Mouse (Mus musculus) CH12.LX (cell line): ENCODE measurements around the gene Slc25a28. TPM values are rescaled to one million over a fixed set of nuclear protein-coding genes. Genes with fewer than 3 reads are reported as not detected.

Experiments used
- DNase-seq: peaks from one replicate; pipeline ENCODE4 v3.0.0-alpha.2; 2013; ENCODE audit errors: extremely low read depth
- H3K27ac ChIP-seq: 2 replicates; pipeline ENCODE4 v1.5.1; 2012; ENCODE audit warnings: low read depth, mild to moderate bottlenecking, control low read depth, moderate library complexity; ENCODE audit not compliant: insufficient read depth
- H3K27me3 ChIP-seq: replicated peaks from 2 replicates; pipeline ENCODE3; 2012; ENCODE audit warnings: inconsistent platforms
- H3K36me3 ChIP-seq, 2 experiments: replicated peaks in 1 of 2; 2 replicates each; pipeline versions ENCODE3 to v1.6.1; 2012; ENCODE audit warnings: inconsistent platforms in 1 of 2, low read length in 1 of 2, mild to moderate bottlenecking in 1 of 2, mixed read lengths in 1 of 2, moderate library complexity in 1 of 2; ENCODE audit not compliant: control insufficient read depth in 1 of 2, insufficient read depth in 1 of 2
- H3K4me1 ChIP-seq, 2 experiments: 2 replicates each; pipeline ENCODE4 v1.6.1; 2012; ENCODE audit warnings: inconsistent platforms in 1 of 2, moderate library complexity in 1 of 2; ENCODE audit not compliant: insufficient read depth in 2 of 2, control insufficient read depth in 1 of 2
- H3K4me2 ChIP-seq: 2 replicates; pipeline ENCODE4 v1.6.1; 2012; ENCODE audit warnings: low read depth, mild to moderate bottlenecking, control low read depth; ENCODE audit not compliant: poor library complexity, insufficient read depth, severe bottlenecking
- H3K4me3 ChIP-seq, 3 experiments: fragments of 150-350 bp in 1 of 3; sonication (generic) in 1 of 3; replicated peaks in 1 of 3; 2 replicates each; pipeline versions ENCODE3 to v1.5.1; 2011 to 2012; ENCODE audit warnings: low read depth in 2 of 3, low read length in 2 of 3, mild to moderate bottlenecking in 2 of 3, moderate library complexity in 2 of 3, control low read depth in 1 of 3, improper control_type of control experiment in 1 of 3, inconsistent platforms in 1 of 3, mixed read lengths in 1 of 3; ENCODE audit not compliant: poor library complexity in 1 of 3
- H3K79me2 ChIP-seq: replicated peaks from 2 replicates; pipeline ENCODE4 v1.6.1; 2012; ENCODE audit warnings: mild to moderate bottlenecking, moderate library complexity; ENCODE audit not compliant: control insufficient read depth, poor library complexity, insufficient read depth, severe bottlenecking; ENCODE audit errors: extremely low read depth
- H3K9ac ChIP-seq: 2 replicates; pipeline ENCODE4 v1.6.1; 2012; ENCODE audit warnings: low read depth, mild to moderate bottlenecking, control low read depth, moderate library complexity; ENCODE audit not compliant: insufficient read depth
- H3K9me3 ChIP-seq: replicated peaks from 2 replicates; pipeline ENCODE3; 2012; ENCODE audit warnings: low read length, inconsistent platforms, mixed read lengths
- CHD1 ChIP-seq: IDR thresholded peaks from 2 replicates; pipeline ENCODE4 v1.6.1; 2012; ENCODE audit warnings: low read depth, low read length, improper control_type of control experiment, inconsistent platforms
- CHD2 ChIP-seq: IDR thresholded peaks from 2 replicates; pipeline ENCODE4 v1.6.1; 2011; ENCODE audit warnings: low read length, improper control_type of control experiment
- CTCF ChIP-seq, 2 experiments: IDR thresholded peaks in 1 of 2; conservative IDR thresholded peaks in 1 of 2; 2 replicates each; pipeline ENCODE4 v1.5.1; 2011 to 2012; ENCODE audit warnings: low read depth in 2 of 2, low read length in 2 of 2, improper control_type of control experiment in 1 of 2, inconsistent platforms in 1 of 2, mild to moderate bottlenecking in 1 of 2, moderate library complexity in 1 of 2
- E2F4 ChIP-seq: IDR thresholded peaks from 2 replicates; pipeline ENCODE4 v1.6.1; 2011; ENCODE audit warnings: low read depth, low read length, improper control_type of control experiment; ENCODE audit not compliant: insufficient replicate concordance
- ELF1 ChIP-seq: IDR thresholded peaks from 2 replicates; pipeline ENCODE4 v1.6.1; 2014; ENCODE audit warnings: low read depth, mild to moderate bottlenecking, inconsistent platforms, low read length, improper control_type of control experiment
- EP300 ChIP-seq: IDR thresholded peaks from 2 replicates; pipeline ENCODE4 v1.6.1; 2011; ENCODE audit warnings: low read length, improper control_type of control experiment
- GABPA ChIP-seq: IDR thresholded peaks from 2 replicates; pipeline ENCODE4 v1.6.1; 2012; ENCODE audit warnings: low read depth, low read length, improper control_type of control experiment, inconsistent platforms; ENCODE audit not compliant: insufficient replicate concordance
- HCFC1 ChIP-seq: IDR thresholded peaks from 2 replicates; pipeline ENCODE4 v1.6.1; 2012; ENCODE audit warnings: low read depth, mild to moderate bottlenecking, inconsistent platforms, low read length, improper control_type of control experiment
- JUN ChIP-seq: IDR thresholded peaks from 2 replicates; pipeline ENCODE4 v1.6.1; 2011; ENCODE audit warnings: low read depth, mild to moderate bottlenecking, low read length, improper control_type of control experiment, moderate library complexity; ENCODE audit not compliant: insufficient read depth
- JUND ChIP-seq: conservative IDR thresholded peaks from 2 replicates; pipeline ENCODE4 v1.6.1; 2011; ENCODE audit warnings: low read depth, low read length, improper control_type of control experiment
- MAFK ChIP-seq: IDR thresholded peaks from 2 replicates; pipeline ENCODE4 v1.6.1; 2011; ENCODE audit warnings: low read length, improper control_type of control experiment; ENCODE audit not compliant: insufficient replicate concordance
- NELFE ChIP-seq: IDR thresholded peaks from 2 replicates; pipeline ENCODE4 v1.6.1; 2011; ENCODE audit warnings: low read depth, low read length, improper control_type of control experiment
- NRF1 ChIP-seq: IDR thresholded peaks from 2 replicates; pipeline ENCODE4 v1.6.1; 2014; ENCODE audit warnings: low read depth, mild to moderate bottlenecking, inconsistent platforms, low read length, improper control_type of control experiment, moderate library complexity
- PAX5 ChIP-seq: IDR thresholded peaks from 2 replicates; pipeline ENCODE4 v1.6.1; 2012; ENCODE audit warnings: low read length, inconsistent platforms, mixed read lengths
- POLR2A ChIP-seq: IDR thresholded peaks from 2 replicates; pipeline ENCODE4 v1.6.1; 2011; ENCODE audit warnings: low read depth, mild to moderate bottlenecking, improper control_type of control experiment, low read length
- RAD21 ChIP-seq: IDR thresholded peaks from 2 replicates; pipeline ENCODE4 v1.6.1; 2011; ENCODE audit warnings: low read depth, mild to moderate bottlenecking, low read length, improper control_type of control experiment, moderate library complexity
- RCOR1 ChIP-seq: conservative IDR thresholded peaks from 2 replicates; pipeline ENCODE4 v1.6.1; 2012; ENCODE audit warnings: low read depth, mild to moderate bottlenecking, inconsistent platforms, low read length, improper control_type of control experiment
- SIN3A ChIP-seq: IDR thresholded peaks from 2 replicates; pipeline ENCODE4 v1.6.1; 2012; ENCODE audit warnings: low read length, improper control_type of control experiment, inconsistent platforms
- SMC3 ChIP-seq: IDR thresholded peaks from 2 replicates; pipeline ENCODE4 v1.6.1; 2011; ENCODE audit warnings: low read depth, low read length, improper control_type of control experiment
- TBP ChIP-seq: conservative IDR thresholded peaks from 2 replicates; pipeline ENCODE4 v1.6.1; 2011; ENCODE audit warnings: low read depth, low read length, improper control_type of control experiment
- UBTF ChIP-seq: IDR thresholded peaks from 2 replicates; pipeline ENCODE4 v1.6.1; 2012; ENCODE audit warnings: low read depth, mild to moderate bottlenecking, inconsistent platforms, low read length, improper control_type of control experiment, moderate library complexity
- USF1 ChIP-seq: IDR thresholded peaks from 2 replicates; pipeline ENCODE4 v1.6.1; 2014; ENCODE audit warnings: low read depth, mild to moderate bottlenecking, inconsistent platforms, low read length, improper control_type of control experiment
- USF2 ChIP-seq: conservative IDR thresholded peaks from 2 replicates; pipeline ENCODE4 v1.6.1; 2011; ENCODE audit warnings: low read depth, low read length, improper control_type of control experiment
- ZC3H11A ChIP-seq: IDR thresholded peaks from 2 replicates; pipeline ENCODE4 v1.6.1; 2012; ENCODE audit warnings: low read depth, mild to moderate bottlenecking, inconsistent platforms, low read length, improper control_type of control experiment
- ZKSCAN1 ChIP-seq: IDR thresholded peaks from 2 replicates; pipeline ENCODE4 v1.6.1; 2012; ENCODE audit warnings: low read depth, inconsistent platforms, low read length, improper control_type of control experiment, borderline replicate concordance
- ZMIZ1 ChIP-seq: IDR thresholded peaks from 2 replicates; pipeline ENCODE4 v1.6.1; 2012; ENCODE audit warnings: low read depth, mild to moderate bottlenecking, inconsistent platforms, low read length, improper control_type of control experiment
- dilution Hi-C: fragments of 300-500 bp; cut with MboI; formaldehyde crosslinking; loops from 2 replicates; pipeline ENCODE4 v1.14.3; 2020; ENCODE audit warnings: low sequenced_read_pairs; ENCODE audit not compliant: extremely low pct_unique_long_range_greater_than_20kb, extremely low pct_ligation_motif_present
- in situ Hi-C: fragments of 300-500 bp; cut with MboI; formaldehyde crosslinking; loops from 3 replicates; pipeline ENCODE4 v1.14.3; 2019; ENCODE audit warnings: low sequenced_read_pairs, low pct_ligation_motif_present, low pct_unique_long_range_greater_than_20kb, mixed read lengths
- polyA plus RNA-seq: library from polyadenylated mRNA; unstranded; fragments of >175 nt; gene quantifications from 2 replicates; pipeline ENCODE4 v1.2.1, GENCODE M21; 2012; ENCODE audit warnings: low read depth; ENCODE audit not compliant: insufficient read length
- total RNA-seq, 2 experiments: library from RNA; depleted of rRNA; stranded (reverse); fragments of 300-350 nt in 1 of 2; fragments of >200 nt in 1 of 2; gene quantifications; 2 replicates each; pipeline ENCODE4 v1.2.3; 2012 to 2014

Gene Slc25a28
- total and polyA plus RNA-seq, 3 experiments: 35.2 to 48.1 (median 37.8) TPM

GRCm38 (mm10) chr19:43689419-43690246 lies 15.0 kb upstream of the Slc25a28 start, which contains the start of gene Entpd7 (continued):
- TF ChIP-seq SMC3 (no peak), TBP (peak; percentile 65; the same call in 1 of the 2 replicates), CTCF (conservative IDR thresholded peaks at IDR 0.05 in 1 of 2, IDR thresholded peaks at IDR 0.05 in 1 of 2; ENCODE audit: low read depth in 2 of 2, low read length in 2 of 2) (no peak), JUN (no peak), USF1 (no peak), MAFK (no peak), RCOR1 (no peak), ZC3H11A (no peak), E2F4 (no peak), ZMIZ1 (peak; percentile 58; the same call in 1 of the 2 replicates), CHD2 (no peak), PAX5 (no peak), POLR2A (peak; percentile 85), USF2 (no peak), CHD1 (no peak), ZKSCAN1 (no peak), ELF1 (peak; percentile 76), HCFC1 (peak; percentile 64), NRF1 (peak; percentile 64)
- TF ChIP-seq, all 38 proteins: peak for 14

GRCm38 (mm10) chr19:43681541-43681940 lies 6.9 kb upstream of the Slc25a28 start:
- TF ChIP-seq NELFE: no peak
- no peak for TF ChIP-seq JUND
- TF ChIP-seq RAD21: no peak
- no peak for TF ChIP-seq GABPA
- TF ChIP-seq EP300: no peak
- no peak for TF ChIP-seq PAX5
- TF ChIP-seq SIN3A: no peak
- TF ChIP-seq CHD1: no peak
- TF ChIP-seq ZMIZ1: no peak
- TF ChIP-seq UBTF: no peak
- TF ChIP-seq ELF1: no peak
- TF ChIP-seq ZKSCAN1: no peak
- TF ChIP-seq, all 38 proteins: peak for 0
- Histone ChIP-seq H3K9me3 (no peaks in the 10 kb centered on the region), H3K4me1 (peaks cover 9 to 35% of the 10 kb centered on the region in 2 experiments; a peak in 3 of 4 replicates), H3K4me2 (no peak overlapping the region), H3K27me3 (no peaks in the 10 kb centered on the region), H3K79me2 (no peaks in the 10 kb centered on the region), H3K36me3 (no peaks in the 10 kb centered on the region), H3K27ac (no peak overlapping the region), H3K4me3 (no peak overlapping the region), H3K9ac (no peak overlapping the region)
- dilution Hi-C loops: no loop called here
- in situ Hi-C loops: no loop called here
- no peak for DNase-seq
